Mouse (Mus musculus) frontal cortex, postnatal 10 days (tissue): Measurements from ENCODE around the gene Mettl16.

Experiments
- DNase-seq, 2 experiments: peaks; one replicate each; pipeline ENCODE4 v3.0.0; 2022; ENCODE audit warnings: low spot score in 2 of 2, mixed read lengths in 1 of 2

The Mettl16 gene

GRCm38 (mm10) chr11:74831606-74832451 is 61.2 kb downstream of the Mettl16 start:
- DNase-seq: peak; percentile 98 to 99

- DNase-seq: peak in 1 of 2 experiments; percentile 57
Measured at GRCm38 (mm10) chr11:74832503-74833143, 62.0 kb downstream of the Mettl16 start.

- DNase-seq: no peak
Measured at GRCm38 (mm10) chr11:74833536-74834358, 63.1 kb downstream of the Mettl16 start.

DNA sequence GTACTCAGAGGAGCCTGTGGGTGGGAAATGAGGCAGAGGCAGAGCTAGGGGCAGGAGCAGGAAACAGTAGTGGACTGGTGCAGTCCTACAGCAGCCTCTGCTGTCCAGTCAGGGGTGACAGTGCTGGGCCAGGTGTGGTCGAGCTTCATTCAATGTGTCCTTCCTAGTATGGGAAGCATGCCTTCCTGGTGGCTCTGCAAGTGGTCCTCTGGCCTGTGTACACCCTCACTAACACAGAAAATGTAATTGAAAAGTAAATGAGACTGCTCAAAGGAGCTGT is 63.7 kb downstream of the Mettl16 start:
- DNase-seq: peak in 1 of 2 experiments; percentile 10

DNA sequence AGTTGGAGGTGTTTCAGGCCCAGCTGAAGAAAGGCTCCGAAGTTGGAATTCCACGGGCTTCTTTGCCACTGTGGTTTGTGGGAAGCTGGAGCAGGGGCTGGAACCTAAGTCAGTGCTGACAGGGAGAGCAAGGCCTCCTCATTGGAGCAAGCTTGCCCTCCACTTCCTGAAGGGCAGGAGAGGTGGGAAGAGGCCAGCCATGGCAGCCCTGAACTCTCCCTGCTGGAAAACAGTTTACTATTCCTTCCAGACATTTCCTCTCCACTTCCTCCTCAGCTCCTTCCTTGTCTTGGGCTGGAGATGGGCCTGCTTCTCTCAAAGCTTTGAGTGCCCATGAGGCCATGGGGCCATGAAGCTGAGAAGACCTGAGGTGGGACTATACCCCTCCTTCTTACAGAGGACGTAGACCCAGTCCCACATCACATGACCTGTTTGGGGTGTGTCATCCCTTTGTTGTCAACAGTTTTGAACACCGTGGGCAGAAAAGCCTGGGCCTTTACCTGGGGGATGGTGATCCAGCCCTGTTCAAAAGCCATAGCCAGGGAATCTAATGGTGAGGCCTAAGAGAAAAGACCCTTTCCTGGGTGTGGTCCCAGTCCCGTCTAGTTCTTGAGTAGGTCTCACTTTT is 64.1 kb downstream of the Mettl16 start:
- no peak for DNase-seq

DNA sequence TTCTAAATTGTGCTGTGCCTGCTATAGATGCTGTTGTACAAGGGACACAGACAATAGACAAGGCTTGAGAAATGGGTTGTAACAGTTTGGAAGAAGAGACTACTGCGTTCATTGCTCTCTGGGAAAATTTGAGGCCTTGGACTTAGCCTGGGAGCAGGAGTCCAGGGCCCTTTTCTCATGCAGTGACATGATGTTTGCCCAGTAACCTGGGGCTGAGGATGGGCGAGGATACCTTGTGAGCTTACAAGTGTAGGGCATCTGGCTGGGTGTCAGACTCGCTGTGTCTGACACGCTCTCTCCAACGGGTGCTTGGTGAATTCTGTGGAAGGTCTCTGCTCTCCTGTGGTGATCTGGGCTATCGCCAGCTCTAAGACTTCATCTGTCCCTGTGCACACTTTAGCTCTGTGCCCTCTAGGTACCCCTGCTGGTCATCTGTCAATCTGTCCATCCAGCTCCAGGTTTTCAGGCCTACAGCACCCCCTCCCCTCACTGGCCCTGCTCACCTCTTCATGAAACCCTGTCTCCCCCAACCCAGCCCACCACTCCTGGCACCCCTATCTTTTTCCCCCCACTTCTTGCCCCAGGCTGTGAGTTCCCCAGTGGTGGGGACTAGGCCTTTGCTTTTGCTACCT is 65.1 kb downstream of the Mettl16 start:
- DNase-seq: no peak

GRCm38 (mm10) chr11:74836225-74837055 is 65.8 kb downstream of the Mettl16 start:
- DNase-seq: peak in 1 of 2 experiments; percentile 23

GRCm38 (mm10) chr11:74837056-74837693 is 66.5 kb downstream of the Mettl16 start:
- no peak for DNase-seq

DNA sequence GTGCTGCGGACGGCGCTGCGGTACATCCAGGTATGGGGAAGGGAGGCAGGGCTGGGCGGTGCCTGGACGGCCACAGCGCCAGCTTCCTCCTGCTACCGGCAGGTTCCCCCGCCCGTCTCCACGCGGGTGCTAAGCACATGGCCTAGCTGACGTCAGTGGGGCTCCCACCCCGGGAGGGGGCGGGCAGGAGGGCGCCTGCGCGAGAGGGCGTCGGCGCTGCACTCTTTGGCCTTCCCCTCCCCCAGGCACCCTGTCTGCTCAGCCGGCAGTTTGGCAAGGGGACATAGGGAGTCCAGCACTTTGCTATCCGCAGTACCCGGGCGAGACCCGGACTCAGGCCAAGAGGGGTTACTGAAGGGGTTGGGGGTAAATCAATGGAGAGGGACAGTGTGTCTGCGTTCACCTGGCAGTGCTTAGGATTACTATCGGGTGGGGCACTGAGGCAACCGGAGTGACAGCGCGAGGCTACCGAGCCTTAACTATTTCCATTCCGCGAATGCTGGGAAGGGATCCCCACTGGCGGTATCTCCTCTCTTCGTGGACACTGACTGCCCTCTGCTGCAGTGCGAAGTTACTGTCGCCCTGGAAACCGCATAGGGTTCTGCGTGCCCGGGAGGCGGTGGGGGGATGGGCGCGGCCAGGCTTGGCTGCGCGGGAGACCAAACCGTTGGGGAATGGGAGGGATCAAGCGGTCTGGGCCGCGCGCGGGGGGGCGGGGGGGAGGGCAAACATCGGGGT is 67.2 kb downstream of the Mettl16 start:
- peak; percentile 91 for DNase-seq

GRCm38 (mm10) chr11:74838441-74838840 is 67.8 kb downstream of the Mettl16 start:
- peak; percentile 88 to 92 for DNase-seq

DNA sequence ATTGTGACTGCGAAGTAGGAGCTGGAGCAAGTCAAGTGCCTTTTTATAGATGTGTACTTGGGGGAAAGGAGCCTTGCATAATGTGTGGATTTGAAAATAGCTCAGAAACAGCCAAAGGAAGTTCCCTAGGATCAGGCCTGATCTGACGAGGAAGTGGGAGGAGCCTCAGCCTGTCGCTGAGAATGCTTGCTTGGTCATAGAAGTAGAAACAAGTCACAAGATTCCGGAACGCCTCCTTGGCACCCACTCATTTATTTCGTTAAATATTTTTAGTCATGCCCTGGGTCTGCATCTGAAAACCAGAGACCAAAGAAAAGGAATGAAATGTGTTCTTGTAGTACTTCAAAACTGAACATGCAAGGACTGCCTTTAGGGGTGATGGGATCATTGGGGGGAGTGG is 68.3 kb downstream of the Mettl16 start:
- DNase-seq: peak; percentile 59 to 68

DNA sequence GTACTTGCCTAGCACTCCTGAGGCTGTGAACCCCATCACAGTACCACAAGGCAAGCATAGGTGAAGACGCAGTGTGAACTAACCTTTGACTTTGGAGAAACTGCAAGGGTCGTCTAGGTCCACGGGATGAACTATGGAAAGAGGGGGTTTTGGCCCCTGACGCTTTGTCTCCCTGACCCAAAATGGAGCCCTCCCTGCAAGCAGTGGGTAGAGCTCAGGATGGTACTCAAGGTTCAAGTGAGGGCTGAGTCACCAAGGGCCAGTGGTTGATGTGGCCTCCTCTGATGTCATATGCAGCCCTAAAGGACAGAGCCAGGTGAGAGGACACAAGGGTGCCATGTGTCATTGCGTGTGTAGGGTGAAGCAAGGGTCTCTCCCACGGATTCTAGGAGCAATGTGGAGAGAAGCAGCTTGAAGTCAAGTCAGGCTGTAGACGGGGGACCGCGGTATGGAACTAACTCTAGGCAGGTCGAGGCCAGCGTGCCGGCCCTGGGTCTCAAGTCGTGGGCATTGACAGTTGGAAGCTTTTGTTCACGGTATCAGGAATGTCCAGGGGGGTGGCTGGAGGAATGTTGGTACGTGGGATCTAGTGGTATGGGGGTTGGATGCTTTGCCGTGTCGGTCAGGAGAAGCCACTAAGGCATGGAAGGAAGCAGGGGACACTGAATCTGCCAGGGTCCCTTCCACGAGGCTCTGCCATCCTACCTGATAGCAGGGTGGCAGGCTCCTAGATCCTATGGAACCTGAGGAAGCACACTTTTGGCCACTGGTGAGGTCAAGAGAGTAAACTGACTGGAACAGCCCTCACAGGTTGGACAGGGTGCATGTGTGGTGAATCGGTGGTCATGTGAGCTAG is 69.5 kb downstream of the Mettl16 start:
- DNase-seq: no peak

- no peak for DNase-seq
Measured at GRCm38 (mm10) chr11:74840739-74841138, 70.1 kb downstream of the Mettl16 start.

DNA sequence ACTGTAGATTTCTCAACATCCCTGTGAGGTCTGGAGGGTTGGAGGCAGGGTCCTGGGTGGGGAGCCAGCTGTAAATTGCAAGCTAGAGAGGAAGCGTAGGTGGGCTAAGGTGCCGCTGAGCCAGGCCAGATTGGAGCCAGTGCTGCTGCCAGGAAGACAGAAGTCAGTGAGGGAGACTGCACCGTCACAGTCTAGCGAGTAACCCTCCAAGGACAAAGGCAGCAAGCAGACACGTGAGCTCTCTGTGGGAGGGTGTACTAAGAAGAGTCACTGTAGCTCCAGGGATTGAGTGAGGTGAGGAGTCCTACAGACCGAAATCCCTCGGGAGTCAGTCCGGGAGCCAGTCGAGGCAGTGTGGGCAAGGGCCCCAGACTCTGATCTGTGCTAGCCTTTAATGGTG is 70.7 kb downstream of the Mettl16 start:
- DNase-seq: no peak

DNA sequence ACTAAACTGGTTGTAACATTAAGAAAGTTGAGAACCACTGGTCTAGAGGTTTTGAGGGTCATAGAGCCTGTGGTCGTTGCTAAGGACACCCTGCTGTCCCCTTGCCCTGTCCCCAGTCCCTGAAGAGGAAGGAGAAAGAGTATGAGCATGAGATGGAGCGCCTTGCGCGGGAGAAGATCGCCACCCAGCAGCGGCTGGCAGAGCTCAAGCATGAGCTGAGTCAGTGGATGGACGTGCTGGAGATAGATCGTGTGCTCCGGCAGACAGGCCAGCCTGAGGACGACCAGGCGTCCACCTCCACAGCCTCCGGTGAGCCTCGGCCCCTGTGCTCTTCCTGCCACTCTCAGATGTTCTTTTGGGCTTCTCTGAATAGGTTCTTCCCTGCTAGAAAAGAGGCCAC is 71.4 kb downstream of the Mettl16 start:
- no peak for DNase-seq

- DNase-seq: no peak
Measured at GRCm38 (mm10) chr11:74842656-74843434, 72.2 kb downstream of the Mettl16 start.

GRCm38 (mm10) chr11:74843435-74843714 is 72.7 kb downstream of the Mettl16 start:
- DNase-seq: no peak

DNA sequence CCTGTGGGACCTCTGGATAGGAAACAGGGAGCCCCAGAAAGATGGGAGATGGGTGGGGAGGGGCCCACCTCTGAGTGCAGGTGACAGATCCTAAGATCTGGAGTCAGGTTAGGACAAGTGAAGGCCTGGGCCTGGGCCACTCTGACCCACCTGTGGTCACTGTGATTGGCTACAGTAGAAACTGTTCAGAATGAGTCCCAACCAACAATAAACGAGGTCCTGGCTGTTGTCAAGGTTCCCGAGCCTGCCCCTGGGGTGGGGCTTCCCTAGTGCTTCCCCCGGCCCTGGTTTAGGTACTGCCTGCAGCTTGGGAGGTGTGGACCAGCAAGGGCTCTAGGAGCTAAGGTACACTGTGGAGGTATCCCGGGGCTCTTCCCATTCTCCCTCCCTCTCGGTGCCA is 73.1 kb downstream of the Mettl16 start:
- DNase-seq: no peak
